In genomic region chr4:63487916-63488315, GRCm38 (mm10) we compare ENCODE assay signal across 24 mouse cellular contexts.
"Had no signal": no experiment of that assay in that cellular context is flagged by ENCODE, and none has a peak within 500 bp of the region (broad histone marks: within the 10 kb centered on the region; RNA-seq: fewer than 3 reads in every experiment).

No protein-coding gene starts in this region.

- H3K27me3 ChIP-seq: heart, embryonic 15.5 days; hindbrain, embryonic 15.5 days; limb, embryonic 12.5 days had no signal

- H3K9ac ChIP-seq: forebrain, postnatal 0 days; heart, embryonic 13.5 days; heart, embryonic 15.5 days; hindbrain, embryonic 13.5 days; hindbrain, embryonic 15.5 days; limb, embryonic 12.5 days; liver, embryonic 13.5 days; liver, embryonic 15.5 days; liver, postnatal 0 days had no signal

- H3K36me3 ChIP-seq: heart, embryonic 13.5 days; heart, embryonic 15.5 days; hindbrain, embryonic 13.5 days; hindbrain, embryonic 15.5 days; liver, embryonic 13.5 days; liver, embryonic 15.5 days had no signal

- H3K4me3 ChIP-seq: heart, adult 2 months; heart, embryonic 13.5 days; heart, embryonic 15.5 days; hindbrain, embryonic 13.5 days; hindbrain, embryonic 15.5 days; layer of hippocampus, adult 2 months; left cerebral cortex, adult 2 months; limb, embryonic 10.5 days; limb, embryonic 12.5 days; liver, embryonic 13.5 days; liver, embryonic 15.5 days had no signal

- H3K4me1 ChIP-seq: heart, embryonic 13.5 days; heart, embryonic 15.5 days; liver, embryonic 13.5 days; liver, embryonic 15.5 days had no signal

- ATAC-seq: forebrain, postnatal 0 days; hindbrain, postnatal 0 days; intestine, embryonic 16.5 days; liver, postnatal 0 days had no signal

- H3K27ac ChIP-seq: heart, adult 2 months; heart, embryonic 13.5 days; heart, embryonic 15.5 days; hindbrain, embryonic 13.5 days; hindbrain, embryonic 15.5 days; hindbrain, postnatal 0 days; kidney, postnatal 0 days; layer of hippocampus, adult 2 months; left cerebral cortex, adult 2 months; limb, embryonic 10.5 days; limb, embryonic 12.5 days; liver, embryonic 13.5 days; liver, embryonic 15.5 days had no signal

- H3K9me3 ChIP-seq: heart, embryonic 13.5 days; heart, embryonic 15.5 days; hindbrain, embryonic 13.5 days; hindbrain, embryonic 15.5 days; limb, embryonic 10.5 days; limb, embryonic 12.5 days; liver, embryonic 13.5 days; liver, embryonic 15.5 days had no signal

- H3K4me2 ChIP-seq: heart, embryonic 11.5 days; heart, embryonic 13.5 days; heart, embryonic 15.5 days; hindbrain, embryonic 13.5 days; hindbrain, embryonic 15.5 days; limb, embryonic 12.5 days; liver, embryonic 11.5 days; liver, embryonic 13.5 days; liver, embryonic 15.5 days had no signal

- DNase-seq: forebrain, postnatal 0 days; gastrocnemius, postnatal 14 days; gastrocnemius, postnatal 36 days; heart, adult 11 months; heart, adult 2 months; heart, postnatal 14 days; heart, postnatal 36 days; liver; liver, embryonic 13.5 days; liver, postnatal 0 days had no signal
